Mouse (Mus musculus) ovary, adult 10 weeks (tissue): ENCODE data around the gene Cdk9. TPM values are rescaled to one million over a fixed set of nuclear protein-coding genes. Genes with fewer than 3 reads are reported as not detected.

ENCODE experiments used
- polyA plus RNA-seq: library from polyadenylated mRNA; stranded (reverse); fragments of 350-450 nt; fragmentation: Illumina TruSeq; extraction: RNeasy Lipid Tissue Mini Kit (QIAGEN cat#74804); gene quantifications from one replicate; pipeline ENCODE4 v1.2.3, GENCODE M21; 2014

Gene Cdk9
- 61.4 TPM for polyA plus RNA-seq

DNA sequence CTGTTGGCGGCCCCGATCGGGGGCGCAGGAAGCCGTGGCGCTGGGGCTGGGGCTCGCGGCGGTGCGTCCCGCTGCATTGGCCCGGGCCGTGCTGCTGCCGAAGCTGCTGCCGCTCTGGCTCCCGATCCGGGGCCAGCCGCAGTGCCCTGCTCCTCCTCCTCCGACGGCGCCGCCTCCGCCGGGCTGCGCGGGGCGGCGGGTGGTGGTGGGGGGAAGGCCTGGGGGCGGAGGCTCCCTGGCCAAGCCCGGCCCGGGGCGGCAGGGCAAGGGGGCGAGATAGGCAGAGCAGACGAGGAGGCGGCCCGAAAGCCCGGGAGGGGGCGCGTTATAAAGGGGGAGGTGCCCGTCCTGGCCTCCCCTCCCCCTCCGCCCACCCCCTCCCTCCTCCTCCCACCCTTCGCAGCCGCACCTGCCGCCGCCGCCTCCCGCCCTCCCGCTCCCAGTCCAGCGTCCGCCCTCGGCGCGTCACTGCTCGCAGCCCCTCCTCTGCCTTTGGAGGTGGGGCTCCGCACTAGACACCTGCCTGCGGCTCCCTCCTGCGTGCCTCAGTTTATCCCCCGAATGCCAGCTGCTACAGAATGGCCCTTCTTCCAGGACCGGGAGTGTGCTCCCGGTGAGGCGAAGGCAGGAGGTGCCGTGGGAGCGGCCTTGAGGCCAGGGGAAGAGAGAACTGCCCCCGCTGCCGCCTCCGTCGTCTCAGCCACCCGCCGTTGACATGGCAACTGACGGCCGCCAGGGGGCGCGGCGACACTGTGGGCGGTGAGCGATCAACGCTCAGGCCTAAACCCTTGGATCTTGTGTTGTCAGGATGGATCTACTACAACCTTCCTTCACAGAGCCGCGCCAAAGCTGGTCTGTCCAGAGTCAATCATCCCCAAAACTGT lies at the start of gene Cdk9:
Cdk9 (minus strand) TSS at position 143 of the 884 bp plus-strand sequence.

GRCm38 (mm10) chr2:32757056-32757845 lies 44.4 kb upstream of the Cdk9 start, which contains the start of gene Tor2a:
Gene Tor2a (plus strand): TSS chr2:32757234.

GRCm38 (mm10) chr2:32740916-32741272 lies 28.0 kb upstream of the Cdk9 start, which contains the start of gene 6330409D20Rik:
Gene 6330409D20Rik (minus strand): TSS chr2:32741016.

DNA sequence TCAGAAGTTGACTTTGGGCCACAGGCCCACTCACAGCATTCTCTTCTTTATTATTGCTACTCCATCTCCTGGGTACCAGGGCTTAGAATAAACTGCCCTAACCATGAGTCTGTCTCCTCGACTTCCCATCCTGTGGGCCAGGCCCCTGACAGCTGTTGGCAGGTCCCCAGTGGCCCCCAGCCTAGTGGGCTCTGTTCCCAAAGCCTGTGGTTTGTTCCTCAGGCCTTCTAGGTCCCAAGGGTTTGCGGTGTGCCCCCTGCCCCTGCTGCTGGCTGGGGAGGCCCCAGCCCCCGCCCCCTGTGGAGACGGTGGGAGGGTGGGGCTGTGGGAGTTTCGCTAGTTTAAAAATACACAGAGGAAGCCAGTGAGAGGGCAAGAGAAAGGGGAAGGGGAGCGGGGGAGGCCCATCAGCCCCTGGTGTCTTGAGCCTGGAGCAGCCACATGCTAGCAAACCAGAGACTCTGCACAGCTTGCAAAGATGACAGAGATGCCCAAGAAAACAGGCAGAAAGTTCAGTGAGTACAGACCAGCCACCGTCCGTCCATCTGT lies 7.9 kb upstream of the Cdk9 start, which contains the start of gene Sh2d3c:
Sh2d3c (plus strand) TSS at position 375 of the 549 bp plus-strand sequence.

GRCm38 (mm10) chr2:32704021-32704421 lies 8.9 kb downstream of the Cdk9 start, which contains the start of gene Fpgs:
Gene Fpgs (minus strand): TSS chr2:32704145.

Other genes with a start within 250 kb of the Cdk9 start
- gene Fam102a, start 177.7 kb downstream of the Cdk9 start, polyA plus RNA-seq, result 4.4 TPM
- gene Dpm2, start 142.2 kb downstream of the Cdk9 start, polyA plus RNA-seq, result 3.4 TPM
- not detected for gene Pip5kl1, start 138.3 kb downstream of the Cdk9 start, polyA plus RNA-seq
- not detected for gene 9430097D07Rik, start 137.4 kb downstream of the Cdk9 start, polyA plus RNA-seq
- 1.8 TPM for gene St6galnac4, start 126.0 kb downstream of the Cdk9 start, polyA plus RNA-seq
- 2.8 TPM for gene St6galnac6, start 113.4 kb downstream of the Cdk9 start, polyA plus RNA-seq
- 1.8 TPM for gene Ak1, start 91.3 kb downstream of the Cdk9 start, polyA plus RNA-seq
- gene Eng, start 66.5 kb downstream of the Cdk9 start, polyA plus RNA-seq, result 1.1 TPM
- 1.2 TPM for gene Fpgs, start 8.9 kb downstream of the Cdk9 start, polyA plus RNA-seq
- 0.14 TPM for gene Sh2d3c, start 8.0 kb upstream of the Cdk9 start, polyA plus RNA-seq
- gene 6330409D20Rik, start 27.9 kb upstream of the Cdk9 start, polyA plus RNA-seq, result not detected
- 1.0 TPM for gene Tor2a, start 44.2 kb upstream of the Cdk9 start, polyA plus RNA-seq
- 0.37 TPM for gene Ttc16, start 62.6 kb upstream of the Cdk9 start, polyA plus RNA-seq
- not detected for gene Ptrh1, start 62.7 kb upstream of the Cdk9 start, polyA plus RNA-seq
- not detected for gene Cfap157, start 71.4 kb upstream of the Cdk9 start, polyA plus RNA-seq
- gene Stxbp1, start 134.2 kb upstream of the Cdk9 start, polyA plus RNA-seq, result 5.5 TPM
- 0.86 TPM for gene Fam129b, start 163.0 kb upstream of the Cdk9 start, polyA plus RNA-seq
- 239 TPM for gene Rpl12, start 248.5 kb upstream of the Cdk9 start, polyA plus RNA-seq
- 6.4 TPM for gene Lrsam1, start 248.5 kb upstream of the Cdk9 start, polyA plus RNA-seq